Mouse (Mus musculus): Measurements from ENCODE around the gene Yipf4.
"Not testable (repeated sequence)": the region's sequence is repeated elsewhere in the genome, so short reads cannot be mapped to it uniquely, and the experiment has no call there.

Gene Yipf4

GRCm38 (mm10) chr17:74489024-74489900 is at the start of gene Yipf4:
Yipf4 (plus strand) TSS chr17:74489493.
- DNase-seq (ENCODE audit: low spot score), result peak; percentile 74

- no peak for DNase-seq (ENCODE audit: low spot score)
These were observed 48.8 kb upstream of the Yipf4 start for GRCm38 (mm10) chr17:74440486-74440885.

GRCm38 (mm10) chr17:74449776-74450175 is 39.5 kb upstream of the Yipf4 start:
- DNase-seq (ENCODE audit: low spot score), result no peak

GRCm38 (mm10) chr17:74453928-74454327 is 35.4 kb upstream of the Yipf4 start:
- DNase-seq (ENCODE audit: low spot score), result no peak

- DNase-seq (ENCODE audit: low spot score), result no peak
These were observed 34.6 kb upstream of the Yipf4 start for GRCm38 (mm10) chr17:74454660-74455059.

GRCm38 (mm10) chr17:74455426-74455825 is 33.9 kb upstream of the Yipf4 start:
- DNase-seq (ENCODE audit: low spot score), result no peak

GRCm38 (mm10) chr17:74456825-74457224 is 32.5 kb upstream of the Yipf4 start:
- DNase-seq (ENCODE audit: low spot score), result no peak

- DNase-seq (ENCODE audit: low spot score), result no peak
These were observed 31.2 kb upstream of the Yipf4 start for GRCm38 (mm10) chr17:74457972-74458677.

- no peak for DNase-seq (ENCODE audit: low spot score)
These were observed 30.4 kb upstream of the Yipf4 start, which contains the start of gene Nlrc4 for GRCm38 (mm10) chr17:74458711-74459408. Nlrc4 (minus strand) TSS chr17:74459142.

GRCm38 (mm10) chr17:74463510-74463909 is 25.8 kb upstream of the Yipf4 start:
- DNase-seq (ENCODE audit: low spot score), result no peak

GRCm38 (mm10) chr17:74467981-74468380 is 21.3 kb upstream of the Yipf4 start:
- not testable (repeated sequence) for DNase-seq (ENCODE audit: low spot score)

- not testable (repeated sequence) for DNase-seq (ENCODE audit: low spot score)
These were observed 19.2 kb upstream of the Yipf4 start for GRCm38 (mm10) chr17:74470133-74470532.

GRCm38 (mm10) chr17:74480361-74481069 is 8.8 kb upstream of the Yipf4 start:
- DNase-seq (ENCODE audit: low spot score), result no peak

- DNase-seq (ENCODE audit: low spot score), result no peak
These were observed 568 bp downstream of the Yipf4 start for GRCm38 (mm10) chr17:74489901-74490220.

GRCm38 (mm10) chr17:74491565-74491964 is 2.3 kb downstream of the Yipf4 start:
- no peak for DNase-seq (ENCODE audit: low spot score)

GRCm38 (mm10) chr17:74500204-74500603 is 10.9 kb downstream of the Yipf4 start:
- DNase-seq (ENCODE audit: low spot score), result no peak

GRCm38 (mm10) chr17:74501085-74501484 is 11.8 kb downstream of the Yipf4 start:
- no peak for DNase-seq (ENCODE audit: low spot score)

- no peak for DNase-seq (ENCODE audit: low spot score)
These were observed 18.6 kb downstream of the Yipf4 start for GRCm38 (mm10) chr17:74507934-74508333.

GRCm38 (mm10) chr17:74508600-74508999 is 19.3 kb downstream of the Yipf4 start:
- no peak for DNase-seq (ENCODE audit: low spot score)

GRCm38 (mm10) chr17:74512308-74512707 is 23.0 kb downstream of the Yipf4 start:
- no peak for DNase-seq (ENCODE audit: low spot score)

- DNase-seq (ENCODE audit: low spot score), result no peak
These were observed 33.8 kb downstream of the Yipf4 start for GRCm38 (mm10) chr17:74522797-74523723.
